Mouse (Mus musculus): ENCODE data around the gene Dohh. TPM values are rescaled to one million over a fixed set of nuclear protein-coding genes. Genes with fewer than 3 reads are reported as not detected.

Dohh gene
- total RNA-seq, 2 experiments from 2014 or later = 38.1 to 39.8 TPM

- no peak for DNase-seq
- H3K4me3 ChIP-seq = peak overlapping the region; percentile 99
- intact Hi-C loops (cut with DNase I) = loop anchor here (2.0 kb wide), 1 partner anchor 26 kb away; no protein-coding TSS in a partner anchor
- no peak for TF ChIP-seq CTCF (IDR thresholded peaks at IDR 0.05)
- peak overlapping the region; percentile 96 for H3K27ac ChIP-seq
These were observed 35.1 kb upstream of the Dohh start for GRCm38 (mm10) chr10:81349146-81349545.

DNA sequence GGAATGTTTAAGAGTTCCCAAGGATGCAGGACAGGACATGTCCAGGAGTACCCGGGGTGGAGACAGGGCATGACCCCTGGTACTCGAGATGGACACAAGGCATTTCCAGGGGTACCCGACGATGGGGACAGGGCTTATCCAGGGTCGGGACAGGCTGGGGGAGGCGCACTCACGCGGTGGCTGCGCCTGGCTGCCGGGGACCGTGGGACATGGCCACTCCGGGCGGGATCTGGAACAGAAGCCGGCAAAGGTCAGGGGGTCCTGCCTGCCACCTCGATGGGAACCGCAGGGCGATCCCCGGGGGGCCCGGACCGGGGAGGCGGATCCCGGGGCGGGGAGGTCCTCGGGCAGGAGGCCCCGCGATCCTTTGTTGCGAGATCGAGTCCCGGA lies 34.3 kb upstream of the Dohh start:
- Histone ChIP-seq H3K27ac (peak overlapping the region; percentile 96), H3K4me3 (peak overlapping the region; percentile 99)
- intact Hi-C loops (cut with DNase I) = loop anchor here (2.0 to 5.0 kb wide), 2 partner anchors 27 to 58 kb away; partner anchors contain the start of genes Pip5k1c and Tjp3
- TF ChIP-seq CTCF (IDR thresholded peaks at IDR 0.05) = no peak
- no peak for DNase-seq

DNA sequence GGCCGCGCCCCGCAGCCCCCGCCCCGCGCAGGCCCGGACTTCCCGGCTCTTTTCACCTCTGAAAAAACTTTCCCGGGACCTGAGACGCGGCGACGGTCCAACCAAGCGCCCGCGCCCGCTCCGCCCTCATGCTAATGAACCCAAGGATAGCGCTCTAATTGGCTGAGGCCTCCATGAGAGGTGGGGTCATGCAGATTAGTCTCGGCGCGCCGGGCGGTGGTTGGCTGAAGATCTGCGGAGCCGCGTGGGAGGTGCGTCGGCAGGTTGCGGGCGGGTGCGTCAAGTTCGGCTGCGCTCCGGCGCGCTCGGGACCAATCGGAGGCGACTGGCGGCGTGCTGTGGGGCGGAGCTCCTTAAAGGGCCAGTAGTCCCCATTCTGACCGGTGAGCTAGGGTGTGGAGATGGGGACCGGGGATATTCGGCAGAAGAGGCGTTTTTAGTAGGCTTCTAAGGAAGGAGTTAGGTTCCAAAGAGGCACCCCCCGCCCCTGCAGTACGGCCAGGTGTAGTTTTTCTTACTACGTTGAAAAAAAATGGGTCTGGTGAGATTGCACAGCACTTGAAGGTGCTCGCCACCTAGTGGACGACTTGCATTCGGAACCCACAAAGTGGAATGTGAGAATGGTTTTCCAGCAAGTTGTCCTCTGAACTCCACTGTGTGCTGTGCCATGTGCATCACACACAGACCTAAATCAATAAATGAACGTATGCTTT lies 33.7 kb upstream of the Dohh start, which contains the start of gene Hmg20b:
Gene Hmg20b (minus strand): TSS at position 130 of the 713 bp plus-strand sequence.
- H3K27ac ChIP-seq = peak within 1 kb of the TSS; percentile 96
- H3K4me3 ChIP-seq = peak within 1 kb of the TSS; percentile 99
- peak; percentile 91 for TF ChIP-seq CTCF (IDR thresholded peaks at IDR 0.05)
- intact Hi-C loops (cut with DNase I) = loop anchor here (5.0 kb wide), 1 partner anchor 58 kb away; the partner anchor contains the start of genes Pip5k1c and Tjp3
- peak; percentile 100 for DNase-seq

- DNase-seq = no peak
- intact Hi-C loops (cut with DNase I) = loop anchor here (5.0 kb wide), 1 partner anchor 59 kb away; the partner anchor contains the start of genes Pip5k1c and Tjp3
- no peak for TF ChIP-seq CTCF (IDR thresholded peaks at IDR 0.05)
- H3K4me3 ChIP-seq = no peak overlapping the region
- H3K27ac ChIP-seq = peak overlapping the region; percentile 93; the same call in 1 of the 2 replicates
These were observed 32.4 kb upstream of the Dohh start for GRCm38 (mm10) chr10:81351678-81352291.

GRCm38 (mm10) chr10:81354738-81355477 lies 29.3 kb upstream of the Dohh start:
- no peak overlapping the region for H3K27ac ChIP-seq
- DNase-seq = no peak
- intact Hi-C loops (cut with DNase I) = loop anchor here (5.0 kb wide), 1 partner anchor 63 kb away; the partner anchor contains the start of genes Pip5k1c and Tjp3

DNA sequence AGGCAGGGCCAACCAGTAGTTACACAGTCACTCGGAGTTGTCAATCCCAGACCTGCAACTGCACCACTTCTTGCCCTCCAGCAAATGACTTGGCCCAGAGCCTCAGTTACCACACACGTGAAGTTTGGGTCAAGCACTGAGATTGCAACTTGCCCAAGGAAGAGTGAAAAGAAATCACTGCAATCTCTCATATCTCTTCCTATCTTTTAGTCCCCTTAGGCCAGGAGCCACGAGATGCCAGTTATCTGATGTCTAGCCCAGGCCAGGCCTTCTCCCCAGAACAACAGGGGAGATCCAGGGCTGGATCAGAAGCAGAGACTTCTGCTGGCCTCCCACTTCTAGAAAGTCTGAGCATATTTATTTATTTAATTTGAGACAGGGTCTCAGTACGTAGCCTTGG lies 28.7 kb upstream of the Dohh start:
- H3K27ac ChIP-seq = no peak overlapping the region
- TF ChIP-seq CTCF (IDR thresholded peaks at IDR 0.05) = no peak
- no peak overlapping the region for H3K4me3 ChIP-seq
- no peak for DNase-seq
- intact Hi-C loops (cut with DNase I) = no loop called here

More at GRCm38 (mm10) chr10:81354738-81355477, 29.3 kb upstream of the Dohh start:
- TF ChIP-seq CTCF (IDR thresholded peaks at IDR 0.05) = no peak
- no peak overlapping the region for H3K4me3 ChIP-seq

DNA sequence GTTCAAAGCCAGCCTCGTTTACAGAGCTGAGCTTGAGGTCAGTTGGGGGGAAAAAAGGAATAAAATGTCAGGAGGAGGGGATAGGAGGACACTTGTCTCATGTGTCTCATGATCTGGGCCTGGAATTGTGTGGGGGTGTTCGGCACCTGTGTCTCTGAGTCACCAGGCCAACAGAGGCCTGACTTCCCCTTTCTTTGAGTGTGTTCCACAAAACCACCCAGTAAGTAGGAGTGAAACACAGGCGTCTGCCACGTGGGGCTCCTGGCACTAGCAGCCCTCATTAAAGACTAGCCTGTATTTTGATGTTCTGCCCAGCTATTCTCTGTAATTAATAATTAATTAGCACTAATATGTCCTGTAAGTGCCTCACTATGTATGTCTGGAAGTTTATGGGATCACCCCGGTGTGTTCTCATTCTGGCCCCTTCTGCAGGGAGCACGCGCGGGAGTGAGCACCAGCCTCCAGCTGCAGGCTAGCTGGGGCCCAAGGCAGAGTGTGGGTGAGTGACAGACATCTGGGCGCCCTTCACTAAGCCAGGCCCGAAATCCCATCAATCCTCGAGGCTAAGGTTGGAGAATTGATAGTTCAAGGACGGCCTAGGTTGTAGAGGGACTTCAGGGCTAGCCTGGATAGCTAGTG lies 27.8 kb upstream of the Dohh start:
- peak overlapping the region; percentile 92 for H3K4me3 ChIP-seq
- no peak for DNase-seq
- H3K27ac ChIP-seq = peak overlapping the region; percentile 88; the same call in 1 of the 2 replicates
- intact Hi-C loops (cut with DNase I) = no loop called here
- TF ChIP-seq CTCF (IDR thresholded peaks at IDR 0.05) = no peak

- intact Hi-C loops (cut with DNase I) = no loop called here
- Histone ChIP-seq H3K4me3 (peak within 1 kb of the TSS; percentile 92), H3K27ac (peak within 1 kb of the TSS; percentile 88)
- TF ChIP-seq CTCF (IDR thresholded peaks at IDR 0.05) = no peak
- peak; percentile 96 for DNase-seq
These were observed 27.0 kb upstream of the Dohh start, which contains the start of gene Mfsd12 for GRCm38 (mm10) chr10:81356991-81357844. Mfsd12 (plus strand) TSS chr10:81357491.

- TF ChIP-seq CTCF (IDR thresholded peaks at IDR 0.05) = no peak
- intact Hi-C loops (cut with DNase I) = no loop called here
- Histone ChIP-seq H3K27ac (peak overlapping the region; percentile 88), H3K4me3 (peak overlapping the region; percentile 92)
- no peak for DNase-seq
These were observed 26.0 kb upstream of the Dohh start for GRCm38 (mm10) chr10:81358209-81358608.

DNA sequence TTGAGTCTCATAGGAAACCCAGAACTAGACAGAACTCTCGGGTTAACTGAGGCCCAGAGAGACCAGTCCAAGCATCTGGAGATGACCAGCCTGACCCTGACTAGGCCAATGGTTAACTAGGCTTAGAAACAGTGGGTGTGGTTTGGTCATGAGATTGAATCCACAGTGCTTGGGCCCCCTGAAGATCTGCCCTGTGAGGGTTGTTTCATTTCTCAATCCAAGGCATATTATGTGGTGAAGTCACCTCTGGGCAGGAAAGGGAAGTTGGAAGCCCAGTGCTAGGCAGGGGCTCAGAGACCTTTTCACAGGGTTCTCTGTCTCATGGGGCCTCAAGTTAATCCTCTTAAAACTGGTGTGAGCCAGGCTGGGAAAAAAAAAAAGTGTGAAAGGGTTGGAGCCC lies 25.4 kb upstream of the Dohh start:
- TF ChIP-seq CTCF (IDR thresholded peaks at IDR 0.05) = no peak
- no peak for DNase-seq
- intact Hi-C loops (cut with DNase I) = no loop called here
- Histone ChIP-seq H3K27ac (peak overlapping the region; percentile 88), H3K4me3 (peak overlapping the region; percentile 92)

DNA sequence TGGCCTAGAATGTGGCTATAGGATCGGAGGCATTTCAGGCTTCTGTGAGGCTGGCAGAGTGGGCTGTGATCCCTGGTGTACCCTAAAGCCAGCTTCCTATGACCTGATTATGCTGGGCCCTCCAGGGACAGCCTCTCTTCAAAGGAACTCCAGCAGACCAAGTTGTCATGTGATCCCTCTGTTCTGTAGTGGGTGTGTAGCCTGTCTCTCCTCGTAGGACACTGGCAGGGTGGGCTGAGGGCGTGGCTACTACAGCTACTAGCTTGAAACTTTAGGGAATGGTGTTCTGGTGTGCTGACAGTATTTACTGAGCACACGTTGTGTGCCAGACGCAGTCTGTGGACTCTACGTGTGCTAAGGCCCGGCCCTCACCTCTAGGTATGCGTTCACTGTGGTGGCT lies 23.5 kb upstream of the Dohh start:
- peak overlapping the region; percentile 4; the same call in 1 of the 2 replicates for H3K27ac ChIP-seq
- H3K4me3 ChIP-seq = no peak overlapping the region
- TF ChIP-seq CTCF (IDR thresholded peaks at IDR 0.05) = no peak
- no peak for DNase-seq
- intact Hi-C loops (cut with DNase I) = no loop called here

Measured in gastrocnemius, adult 2 months (tissue).